Mouse (Mus musculus): ENCODE data around the gene Gm6803. TPM values are rescaled to one million over a fixed set of nuclear protein-coding genes. Genes with fewer than 3 reads are reported as not detected.
"Not testable (repeated sequence)": the region's sequence is repeated elsewhere in the genome, so short reads cannot be mapped to it uniquely, and the experiment has no call there.

Gene Gm6803
- polyA plus RNA-seq (2015; fragmentation: Nextera tagmentation; extraction: Ambion mirVana), result not detected in 2 replicates

GRCm38 (mm10) chr12:88018671-88019070 is at the start of gene Gm6803:
Gene Gm6803, minus strand, starts transcription at chr12:88018771.
- 59% methylated on average over 2 of the region's 2 CpGs for WGBS
- H3K4me3 ChIP-seq; H3K27me3 ChIP-seq (replicated peaks); H3K9me3 ChIP-seq; H3K4me1 ChIP-seq; H3K36me3 ChIP-seq; H3K4me2 ChIP-seq; H3K9ac ChIP-seq; ATAC-seq (ENCODE audit: extremely low read depth, insufficient number of reproducible peaks, low FRiP score, low TSS enrichment); H3K27ac ChIP-seq (replicated peaks): not testable (repeated sequence)

DNA sequence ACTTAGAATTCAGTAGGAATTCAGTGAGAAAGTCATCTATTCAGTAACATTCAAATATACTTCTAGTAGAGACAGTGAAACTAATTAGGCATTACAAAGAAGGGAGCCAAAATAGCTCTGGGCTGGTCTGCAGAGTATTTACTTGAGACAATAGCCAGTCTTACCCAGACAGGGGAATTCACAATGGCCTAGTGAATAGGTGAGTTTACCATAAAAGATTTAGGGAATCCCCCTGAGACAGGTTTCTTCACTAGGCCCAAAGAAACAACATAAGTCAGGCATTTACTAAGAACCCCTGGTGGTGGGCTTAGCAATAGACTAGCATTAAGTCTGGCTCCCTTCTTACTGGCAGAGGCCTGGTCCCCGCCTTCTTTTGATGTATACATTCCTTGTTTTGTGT is 26.7 kb upstream of the Gm6803 start:
- H3K27me3 ChIP-seq (replicated peaks); H3K4me2 ChIP-seq; H3K36me3 ChIP-seq; H3K4me3 ChIP-seq; H3K9ac ChIP-seq; H3K27ac ChIP-seq (replicated peaks); ATAC-seq (ENCODE audit: extremely low read depth, insufficient number of reproducible peaks, low FRiP score, low TSS enrichment); H3K4me1 ChIP-seq: not testable (repeated sequence)
- peaks cover 21% of the 10 kb centered on the region for H3K9me3 ChIP-seq
- whole genome bisulfite sequencing, result 46% methylated on average over 1 of the region's 1 CpGs

GRCm38 (mm10) chr12:88039703-88040102 is 21.1 kb upstream of the Gm6803 start:
- H3K27ac ChIP-seq (replicated peaks); H3K4me3 ChIP-seq; ATAC-seq (ENCODE audit: extremely low read depth, insufficient number of reproducible peaks, low FRiP score, low TSS enrichment); H3K4me1 ChIP-seq; H3K27me3 ChIP-seq (replicated peaks); H3K9ac ChIP-seq; H3K36me3 ChIP-seq; H3K4me2 ChIP-seq: not testable (repeated sequence)
- H3K9me3 ChIP-seq, result peaks cover 10% of the 10 kb centered on the region; the same call in 1 of the 2 replicates
- WGBS, result 68% methylated on average over 1 of the region's 1 CpGs

- not testable (repeated sequence) for H3K4me2 ChIP-seq; H3K4me1 ChIP-seq; H3K9ac ChIP-seq; ATAC-seq (ENCODE audit: extremely low read depth, insufficient number of reproducible peaks, low FRiP score, low TSS enrichment); H3K4me3 ChIP-seq; H3K27ac ChIP-seq (replicated peaks); H3K36me3 ChIP-seq; H3K27me3 ChIP-seq (replicated peaks)
- peaks cover 16% of the 10 kb centered on the region for H3K9me3 ChIP-seq
Observed at GRCm38 (mm10) chr12:88039062-88039461, 20.5 kb upstream of the Gm6803 start.

- not testable (repeated sequence) for H3K4me1 ChIP-seq; H3K27ac ChIP-seq (replicated peaks); H3K4me3 ChIP-seq; H3K4me2 ChIP-seq; H3K36me3 ChIP-seq; ATAC-seq (ENCODE audit: extremely low read depth, insufficient number of reproducible peaks, low FRiP score, low TSS enrichment); H3K9ac ChIP-seq; H3K27me3 ChIP-seq (replicated peaks)
- WGBS, result 85% methylated on average over 5 of the region's 5 CpGs
- H3K9me3 ChIP-seq, result peaks cover 18% of the 10 kb centered on the region
Observed at GRCm38 (mm10) chr12:88032250-88032649, 13.7 kb upstream of the Gm6803 start.

GRCm38 (mm10) chr12:88026704-88027103 is 8.1 kb upstream of the Gm6803 start, which contains the start of gene Gm2056:
Gene Gm2056, plus strand, starts transcription at chr12:88027004.
- not testable (repeated sequence) for H3K27me3 ChIP-seq (replicated peaks); H3K4me2 ChIP-seq; H3K4me3 ChIP-seq; H3K36me3 ChIP-seq; ATAC-seq (ENCODE audit: extremely low read depth, insufficient number of reproducible peaks, low FRiP score, low TSS enrichment); H3K9me3 ChIP-seq; H3K9ac ChIP-seq; H3K4me1 ChIP-seq; H3K27ac ChIP-seq (replicated peaks)
- WGBS, result 52% methylated on average over 1 of the region's 1 CpGs

- H3K9me3 ChIP-seq; H3K36me3 ChIP-seq; H3K9ac ChIP-seq; H3K4me3 ChIP-seq; H3K27ac ChIP-seq (replicated peaks); H3K4me1 ChIP-seq; H3K4me2 ChIP-seq; ATAC-seq (ENCODE audit: extremely low read depth, insufficient number of reproducible peaks, low FRiP score, low TSS enrichment); H3K27me3 ChIP-seq (replicated peaks): not testable (repeated sequence)
- WGBS, result no CpG with 5 or more reads among the region's 1 CpGs
Observed at GRCm38 (mm10) chr12:88011548-88011947, 7.0 kb downstream of the Gm6803 start, which contains the start of gene Gm2075. Gene Gm2075, plus strand, starts transcription at chr12:88011848.

GRCm38 (mm10) chr12:88004118-88004517 is 14.5 kb downstream of the Gm6803 start:
- ATAC-seq (ENCODE audit: extremely low read depth, insufficient number of reproducible peaks, low FRiP score, low TSS enrichment); H3K4me3 ChIP-seq; H3K4me1 ChIP-seq; H3K9ac ChIP-seq; H3K4me2 ChIP-seq; H3K27ac ChIP-seq (replicated peaks); H3K9me3 ChIP-seq; H3K36me3 ChIP-seq; H3K27me3 ChIP-seq (replicated peaks): not testable (repeated sequence)
- 66% methylated on average over 3 of the region's 3 CpGs for WGBS

GRCm38 (mm10) chr12:87984000-87984399 is 34.6 kb downstream of the Gm6803 start:
- not testable (repeated sequence) for H3K4me3 ChIP-seq; ATAC-seq (ENCODE audit: extremely low read depth, insufficient number of reproducible peaks, low FRiP score, low TSS enrichment); H3K9ac ChIP-seq; H3K9me3 ChIP-seq; H3K4me1 ChIP-seq; H3K27me3 ChIP-seq (replicated peaks); H3K4me2 ChIP-seq; H3K36me3 ChIP-seq; H3K27ac ChIP-seq (replicated peaks)

Other genes with a start within 250 kb of the Gm6803 start
- gene Gm21319, start 243.0 kb downstream of the Gm6803 start, polyA plus RNA-seq (2015; fragmentation: Nextera tagmentation; extraction: Ambion mirVana), result not detected in 2 replicates
- gene Gm21936, start 223.3 kb downstream of the Gm6803 start, polyA plus RNA-seq (2015; fragmentation: Nextera tagmentation; extraction: Ambion mirVana), result not detected in 2 replicates
- not detected in 2 replicates for gene BB287469, start 202.2 kb downstream of the Gm6803 start, polyA plus RNA-seq (2015; fragmentation: Nextera tagmentation; extraction: Ambion mirVana)
- gene Gm2001, start 176.4 kb downstream of the Gm6803 start, polyA plus RNA-seq (2015; fragmentation: Nextera tagmentation; extraction: Ambion mirVana), result not detected in 2 replicates
- gene Gm2016, start 144.7 kb downstream of the Gm6803 start, polyA plus RNA-seq (2015; fragmentation: Nextera tagmentation; extraction: Ambion mirVana), result not detected in 2 replicates
- not detected in 2 replicates for gene Gm2022, start 123.4 kb downstream of the Gm6803 start, polyA plus RNA-seq (2015; fragmentation: Nextera tagmentation; extraction: Ambion mirVana)
- not detected in 2 replicates for gene Gm2035, start 98.9 kb downstream of the Gm6803 start, polyA plus RNA-seq (2015; fragmentation: Nextera tagmentation; extraction: Ambion mirVana)
- gene Gm2042, start 64.7 kb downstream of the Gm6803 start, polyA plus RNA-seq (2015; fragmentation: Nextera tagmentation; extraction: Ambion mirVana), result not detected in 2 replicates
- not detected in 2 replicates for gene Gm2075, start 6.9 kb downstream of the Gm6803 start, polyA plus RNA-seq (2015; fragmentation: Nextera tagmentation; extraction: Ambion mirVana)
- not detected in 2 replicates for gene Gm2056, start 8.2 kb upstream of the Gm6803 start, polyA plus RNA-seq (2015; fragmentation: Nextera tagmentation; extraction: Ambion mirVana)
- not detected in 2 replicates for gene Gm16368, start 64.9 kb upstream of the Gm6803 start, polyA plus RNA-seq (2015; fragmentation: Nextera tagmentation; extraction: Ambion mirVana)
- not detected in 2 replicates for gene Gm10436, start 163.3 kb upstream of the Gm6803 start, polyA plus RNA-seq (2015; fragmentation: Nextera tagmentation; extraction: Ambion mirVana)
- not detected in 2 replicates for gene Gm8332, start 231.3 kb upstream of the Gm6803 start, polyA plus RNA-seq (2015; fragmentation: Nextera tagmentation; extraction: Ambion mirVana)